Mouse (Mus musculus) lung, adult 2 months (tissue): ENCODE data around the gene Aifm1.

ENCODE experiments used
- CTCF ChIP-seq: fragments of 200-500 bp; IDR thresholded peaks from 2 replicates; pipeline ENCODE4 v1.5.1; 2011; ENCODE audit warnings: mild to moderate bottlenecking, low read length, control low read depth; ENCODE audit not compliant: insufficient read depth
- POLR2A ChIP-seq: fragments of 200-500 bp; IDR thresholded peaks from 2 replicates; pipeline ENCODE4 v1.6.1; 2011; ENCODE audit warnings: low read depth, mild to moderate bottlenecking, control low read depth, low read length, borderline replicate concordance; ENCODE audit errors: extremely low read depth

GRCm38 (mm10) chrX:48434251-48434650 is 79.1 kb downstream of the Aifm1 start:
- no peak for TF ChIP-seq POLR2A
- no peak for TF ChIP-seq CTCF
